Mouse (Mus musculus): ENCODE measurements around the gene Fibp. TPM values are rescaled to one million over a fixed set of nuclear protein-coding genes. Genes with fewer than 3 reads are reported as not detected.

Fibp gene
- polyA plus RNA-seq, 1 experiment, result 2.4 TPM

DNA sequence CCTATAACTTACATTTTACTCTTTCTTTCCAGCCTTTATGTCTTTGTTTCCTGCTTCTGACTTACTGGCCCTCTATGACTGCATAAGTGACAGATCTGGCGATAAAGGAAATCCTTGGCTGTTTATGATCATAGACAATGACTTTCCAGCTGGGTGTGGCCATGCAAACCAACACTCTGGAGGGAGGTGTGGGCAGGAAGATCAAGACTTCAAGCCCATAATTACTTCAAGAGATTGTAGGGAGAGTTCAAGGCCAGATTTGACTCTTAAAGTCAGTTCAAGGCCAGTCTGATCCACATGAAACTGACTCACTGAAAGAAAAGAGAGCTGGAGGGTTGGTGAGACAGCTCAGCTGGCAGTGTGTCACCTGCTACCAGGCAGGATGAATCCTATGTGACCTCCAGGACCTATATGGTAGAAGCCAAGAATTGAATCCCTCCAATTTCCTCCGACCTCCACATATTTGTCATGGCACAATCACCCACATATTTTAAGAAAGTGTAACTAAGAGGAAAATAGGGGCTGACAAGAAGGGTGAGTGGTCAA lies 40.0 kb downstream of the Fibp start:
- H3K36me3 ChIP-seq (ENCODE audit: control insufficient read depth), result peaks cover 63% of the 10 kb centered on the region
- H3K4me3 ChIP-seq (replicated peaks), result no peak overlapping the region
- peaks cover under 1% of the 10 kb centered on the region for H3K4me1 ChIP-seq (ENCODE audit: control insufficient read depth)
- TF ChIP-seq GATA1 (IDR thresholded peaks at IDR 0.05; ENCODE audit: low read length), result no peak
- TF ChIP-seq TAL1 (IDR thresholded peaks at IDR 0.05; ENCODE audit: low read length), result no peak
- H3K27me3 ChIP-seq (ENCODE audit: control insufficient read depth), result no peaks in the 10 kb centered on the region
- H3K9me3 ChIP-seq (ENCODE audit: control insufficient read depth, low read length), result 0 out of 2 replicates have a peak, but pooled peaks cover 4% of the 10 kb centered on the region

DNA sequence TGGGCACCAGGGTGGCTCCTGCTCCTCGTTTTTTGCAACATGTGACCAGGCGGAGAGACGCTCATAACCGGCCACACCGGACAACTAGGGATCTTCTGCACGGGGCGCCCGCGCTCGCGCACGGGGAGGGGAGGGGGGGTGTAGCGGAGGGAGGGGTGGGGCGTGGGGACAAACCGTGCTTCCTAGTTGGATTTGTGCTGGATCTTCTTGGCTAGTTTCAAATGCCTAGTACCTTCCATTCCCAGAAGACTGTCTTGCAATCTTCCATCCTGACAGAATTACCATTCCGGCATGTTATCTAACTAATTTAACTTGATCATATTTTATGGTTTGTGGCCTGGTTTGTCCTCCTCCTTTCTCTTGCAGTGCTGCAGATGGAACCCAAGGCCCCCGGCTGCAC lies 43.3 kb downstream of the Fibp start, which contains the start of gene 1700020D05Rik:
Gene 1700020D05Rik, minus strand, starts transcription at position 101 of the 400 bp plus-strand sequence.
- TF ChIP-seq GATA1 (IDR thresholded peaks at IDR 0.05; ENCODE audit: low read length), result no peak
- TF ChIP-seq TAL1 (IDR thresholded peaks at IDR 0.05; ENCODE audit: low read length), result no peak
- Histone ChIP-seq H3K9me3 (ENCODE audit: control insufficient read depth, low read length) (0 out of 2 replicates have a peak, but pooled peaks cover 4% of the 10 kb centered on the region), H3K4me1 (ENCODE audit: control insufficient read depth) (peaks cover 13% of the 10 kb centered on the region), H3K4me3 (replicated peaks) (no peak within 1 kb of the TSS), H3K27me3 (ENCODE audit: control insufficient read depth) (no peaks in the 10 kb centered on the region), H3K36me3 (ENCODE audit: control insufficient read depth) (peaks cover 33% of the 10 kb centered on the region)

GRCm38 (mm10) chr19:5510031-5511026 lies 49.9 kb downstream of the Fibp start, which contains the start of gene Snx32:
Gene Snx32, minus strand, starts transcription at chr19:5510538.
- no peaks in the 10 kb centered on the region for H3K27me3 ChIP-seq (ENCODE audit: control insufficient read depth)
- peaks cover 3% of the 10 kb centered on the region for H3K36me3 ChIP-seq (ENCODE audit: control insufficient read depth)
- peak; percentile 70 for TF ChIP-seq TAL1 (IDR thresholded peaks at IDR 0.05; ENCODE audit: low read length)
- TF ChIP-seq GATA1 (IDR thresholded peaks at IDR 0.05; ENCODE audit: low read length), result peak; percentile 63; the same call in 1 of the 2 replicates
- no peaks in the 10 kb centered on the region for H3K9me3 ChIP-seq (ENCODE audit: control insufficient read depth, low read length)
- peaks cover 53% of the 10 kb centered on the region for H3K4me1 ChIP-seq (ENCODE audit: control insufficient read depth)
- peak within 1 kb of the TSS; percentile 75 for H3K4me3 ChIP-seq (replicated peaks)

GRCm38 (mm10) chr19:5511074-5511632 lies 50.7 kb downstream of the Fibp start:
- Histone ChIP-seq H3K9me3 (ENCODE audit: control insufficient read depth, low read length) (no peaks in the 10 kb centered on the region), H3K27me3 (ENCODE audit: control insufficient read depth) (no peaks in the 10 kb centered on the region), H3K36me3 (ENCODE audit: control insufficient read depth) (peaks cover 3% of the 10 kb centered on the region), H3K4me1 (ENCODE audit: control insufficient read depth) (peaks cover 51% of the 10 kb centered on the region), H3K4me3 (replicated peaks) (peak overlapping the region; percentile 75)
- TF ChIP-seq TAL1 (IDR thresholded peaks at IDR 0.05; ENCODE audit: low read length) (no peak), GATA1 (IDR thresholded peaks at IDR 0.05; ENCODE audit: low read length) (no peak)

DNA sequence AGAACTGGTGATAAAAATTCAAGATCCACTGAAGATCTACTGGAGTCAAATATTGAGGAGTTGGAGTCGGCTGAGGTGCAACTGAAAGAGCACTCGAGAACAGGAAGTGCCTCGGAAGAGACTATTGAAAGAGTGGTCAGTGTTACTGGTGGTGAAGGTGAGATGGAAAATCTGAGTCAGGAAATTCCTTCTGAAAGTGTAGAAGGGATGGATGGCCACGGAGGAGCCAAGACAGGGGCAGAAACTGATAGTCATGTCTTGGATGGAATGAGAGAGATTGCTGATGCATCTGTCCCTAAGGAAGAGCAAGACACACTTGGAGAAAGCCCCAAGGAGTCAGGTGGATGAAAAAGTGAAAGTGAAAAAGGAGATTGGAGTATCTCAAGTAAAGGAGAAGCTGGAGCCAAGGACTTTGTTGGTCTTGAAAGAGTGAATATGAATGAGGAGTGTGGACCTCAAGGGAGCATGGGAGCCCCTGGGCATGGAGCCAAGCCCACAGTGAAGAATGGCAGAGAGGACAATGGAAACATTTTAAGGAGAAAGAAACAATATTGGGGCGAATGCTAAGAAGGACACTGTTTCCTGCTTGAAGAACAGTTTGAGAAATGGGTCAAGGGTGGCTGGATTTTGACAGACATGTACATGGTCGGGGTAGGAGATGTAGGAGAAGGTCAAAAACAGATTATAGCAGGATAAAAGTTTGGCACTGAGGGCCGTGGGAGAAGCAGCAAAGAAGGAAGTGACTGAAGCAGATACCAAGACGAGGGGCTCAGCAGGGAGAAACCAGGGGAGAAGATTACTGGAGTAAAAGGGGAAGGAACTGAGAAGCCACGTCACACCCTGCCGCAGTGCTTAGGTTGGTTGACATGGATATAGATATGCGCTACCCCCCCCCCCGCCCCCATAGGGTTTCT lies 51.9 kb downstream of the Fibp start:
- peak overlapping the region; percentile 1 for H3K4me3 ChIP-seq (replicated peaks)
- no peaks in the 10 kb centered on the region for H3K27me3 ChIP-seq (ENCODE audit: control insufficient read depth)
- H3K4me1 ChIP-seq (ENCODE audit: control insufficient read depth), result peaks cover 51% of the 10 kb centered on the region
- H3K9me3 ChIP-seq (ENCODE audit: control insufficient read depth, low read length), result no peaks in the 10 kb centered on the region
- TF ChIP-seq TAL1 (IDR thresholded peaks at IDR 0.05; ENCODE audit: low read length), result no peak
- TF ChIP-seq GATA1 (IDR thresholded peaks at IDR 0.05; ENCODE audit: low read length), result no peak
- peaks cover 3% of the 10 kb centered on the region for H3K36me3 ChIP-seq (ENCODE audit: control insufficient read depth)

- no peaks in the 10 kb centered on the region for H3K9me3 ChIP-seq (ENCODE audit: control insufficient read depth, low read length)
- peaks cover 2% of the 10 kb centered on the region for H3K36me3 ChIP-seq (ENCODE audit: control insufficient read depth)
- TF ChIP-seq GATA1 (IDR thresholded peaks at IDR 0.05; ENCODE audit: low read length) (no peak), TAL1 (IDR thresholded peaks at IDR 0.05; ENCODE audit: low read length) (no peak)
- H3K4me1 ChIP-seq (ENCODE audit: control insufficient read depth), result peaks cover 49% of the 10 kb centered on the region
- no peak overlapping the region for H3K4me3 ChIP-seq (replicated peaks)
- no peaks in the 10 kb centered on the region for H3K27me3 ChIP-seq (ENCODE audit: control insufficient read depth)
Observed at GRCm38 (mm10) chr19:5513005-5513349, 52.6 kb downstream of the Fibp start.

Other genes with a start within 250 kb of the Fibp start
- 2.6 and 2.7 TPM in 2 replicates for gene Pacs1, start 187.5 kb upstream of the Fibp start, polyA plus RNA-seq (2012)
- 23.0 and 27.9 TPM in 2 replicates for gene Sf3b2, start 165.2 kb upstream of the Fibp start, polyA plus RNA-seq (2012)
- gene Gal3st3, start 162.3 kb upstream of the Fibp start, polyA plus RNA-seq (2012), result not detected in 2 replicates
- gene Catsper1, start 124.9 kb upstream of the Fibp start, polyA plus RNA-seq (2012), result not detected in 2 replicates
- gene Cst6, start 111.0 kb upstream of the Fibp start, polyA plus RNA-seq (2012), result not detected in 2 replicates
- 4.6 and 4.7 TPM in 2 replicates for gene Eif1ad, start 93.9 kb upstream of the Fibp start, polyA plus RNA-seq (2012)
- 15.6 and 21.7 TPM in 2 replicates for gene Banf1, start 93.4 kb upstream of the Fibp start, polyA plus RNA-seq (2012)
- gene Sart1, start 71.9 kb upstream of the Fibp start, polyA plus RNA-seq (2012), result 15.8 and 17.4 TPM in 2 replicates
- not detected in 2 replicates for gene Tsga10ip, start 58.1 kb upstream of the Fibp start, polyA plus RNA-seq (2012)
- 25.1 and 29.2 TPM in 2 replicates for gene Drap1, start 35.6 kb upstream of the Fibp start, polyA plus RNA-seq (2012)
- gene AI837181, start 35.5 kb upstream of the Fibp start, polyA plus RNA-seq (2012), result 3.1 and 3.7 TPM in 2 replicates
- gene Fosl1, start 13.1 kb upstream of the Fibp start, polyA plus RNA-seq (2012), result 0.12 and 0.18 TPM in 2 replicates
- 0.54 and 0.57 TPM in 2 replicates for gene Ccdc85b, start 2.7 kb upstream of the Fibp start, polyA plus RNA-seq (2012)
- gene Ctsw, start 7.9 kb downstream of the Fibp start, polyA plus RNA-seq (2012), result not detected in 2 replicates
- gene Efemp2, start 13.3 kb downstream of the Fibp start, polyA plus RNA-seq (2012), result 0.03 and 0.04 TPM in 2 replicates
- gene Mus81, start 27.8 kb downstream of the Fibp start, polyA plus RNA-seq (2012), result 5.2 and 9.4 TPM in 2 replicates
- gene Cfl1, start 29.8 kb downstream of the Fibp start, polyA plus RNA-seq (2012), result 151 and 164 TPM in 2 replicates
- 0.10 and 0.18 TPM in 2 replicates for gene 1700020D05Rik, start 43.2 kb downstream of the Fibp start, polyA plus RNA-seq (2012)
- 1.3 and 1.5 TPM in 2 replicates for gene Snx32, start 49.9 kb downstream of the Fibp start, polyA plus RNA-seq (2012)
- gene Ovol1, start 100.0 kb downstream of the Fibp start, polyA plus RNA-seq (2012), result 0.01 TPM in 2 replicates
- 0.19 and 0.20 TPM in 2 replicates for gene Ap5b1, start 107.4 kb downstream of the Fibp start, polyA plus RNA-seq (2012)
- 82.8 and 90.8 TPM in 2 replicates for gene Rnaseh2c, start 141.3 kb downstream of the Fibp start, polyA plus RNA-seq (2012)
- 6.0 and 7.0 TPM in 2 replicates for gene Kat5, start 149.6 kb downstream of the Fibp start, polyA plus RNA-seq (2012)
- 4.1 and 6.0 TPM in 2 replicates for gene Rela, start 176.9 kb downstream of the Fibp start, polyA plus RNA-seq (2012)
- 63.2 and 69.8 TPM in 2 replicates for gene Sipa1, start 203.1 kb downstream of the Fibp start, polyA plus RNA-seq (2012)
- gene Map3k11, start 228.1 kb downstream of the Fibp start, polyA plus RNA-seq (2012), result 18.5 and 20.2 TPM in 2 replicates
- 43.8 and 46.7 TPM in 2 replicates for gene Pcnx3, start 228.3 kb downstream of the Fibp start, polyA plus RNA-seq (2012)
- gene Kcnk7, start 243.8 kb downstream of the Fibp start, polyA plus RNA-seq (2012), result 0.04 and 0.06 TPM in 2 replicates

Data from erythroblast, embryonic 14.5 days (primary cell).